Mouse (Mus musculus) thymus, adult 18-20 months (tissue): ENCODE results near the gene Ppm1a.
"Not testable (repeated sequence)": the region's sequence is repeated elsewhere in the genome, so short reads cannot be mapped to it uniquely, and the experiment has no call there.

Source experiments
- DNase-seq, 2 experiments: peaks; one replicate each; pipeline ENCODE4 v3.0.0; 2022; ENCODE audit warnings: mixed read lengths in 2 of 2

Gene Ppm1a

DNA sequence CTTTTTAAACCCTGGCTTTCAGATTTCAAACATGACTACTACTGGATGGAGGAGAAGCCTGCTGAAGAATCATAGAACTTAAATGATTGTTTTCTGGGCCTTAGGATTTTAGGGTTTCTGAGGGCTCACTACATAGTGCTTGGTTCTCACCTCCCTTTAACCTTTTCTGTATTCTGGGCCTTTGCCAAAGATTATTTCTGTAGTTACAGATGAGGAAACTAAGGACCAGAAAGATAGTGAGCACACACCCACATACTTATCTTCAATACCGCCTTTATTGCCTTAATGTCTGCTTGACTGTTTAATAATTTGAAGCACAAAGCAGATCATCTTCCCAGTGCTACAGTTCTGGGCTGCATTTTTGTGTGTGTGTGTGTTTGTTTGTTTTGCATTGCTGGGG lies 5.2 kb downstream of the Ppm1a start:
- no peak for DNase-seq

DNA sequence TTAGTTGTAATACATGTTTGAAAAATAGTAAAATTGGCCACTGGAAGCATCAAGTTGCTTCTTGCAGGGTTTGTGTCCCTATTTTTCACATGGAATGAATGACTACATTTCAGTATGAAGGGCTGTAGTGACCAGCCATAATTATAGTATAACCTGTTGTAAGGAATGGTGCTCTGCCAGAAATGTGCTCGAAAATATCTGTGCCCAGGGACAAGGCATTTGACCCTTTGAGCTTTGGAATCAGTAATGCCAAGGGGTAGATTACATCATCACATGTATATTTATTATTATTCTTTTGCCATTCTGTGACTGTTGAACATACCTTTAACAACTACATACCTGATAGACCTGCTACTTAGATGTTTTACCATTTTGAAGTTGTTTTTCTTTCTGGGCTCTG lies 5.9 kb downstream of the Ppm1a start:
- DNase-seq, result no peak

DNA sequence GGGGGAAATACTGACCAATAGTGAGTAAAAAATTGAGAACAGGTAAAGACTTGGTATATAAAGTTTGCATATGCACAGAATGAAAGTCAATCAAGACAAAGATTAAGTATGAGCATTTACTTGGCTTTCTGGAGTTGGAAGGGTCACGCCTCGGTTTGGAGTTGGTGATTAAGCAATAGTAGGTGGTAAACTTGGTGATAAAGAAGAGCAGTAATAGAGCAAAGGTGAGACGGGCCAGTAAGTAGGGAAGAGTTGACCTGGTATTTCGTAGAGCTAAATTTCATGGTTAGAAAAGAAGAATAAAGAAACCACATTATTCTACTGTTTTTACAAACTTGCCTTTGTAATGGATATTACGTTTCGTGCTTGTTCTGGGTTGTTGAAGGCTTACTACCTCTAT lies 10.6 kb downstream of the Ppm1a start:
- DNase-seq, result no peak

DNA sequence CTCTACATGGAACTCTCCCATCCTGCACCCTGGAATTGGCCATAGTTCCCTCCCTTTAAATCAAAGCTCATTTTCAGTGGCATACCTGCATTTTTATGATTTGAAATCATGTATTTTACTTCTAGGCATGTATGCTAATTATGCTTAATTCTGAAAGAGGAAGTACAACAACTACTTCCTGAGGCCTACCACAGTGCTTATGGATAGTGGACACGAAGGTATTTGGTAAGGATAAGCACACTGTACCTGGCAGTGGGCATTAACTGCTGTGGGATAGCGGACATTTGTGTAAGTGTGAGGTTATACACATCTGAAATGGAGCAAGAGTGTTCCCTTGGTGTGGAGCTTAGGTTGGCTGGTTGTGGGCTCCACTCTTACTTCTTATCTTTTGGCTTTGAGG lies 11.0 kb downstream of the Ppm1a start:
- DNase-seq, result no peak

DNA sequence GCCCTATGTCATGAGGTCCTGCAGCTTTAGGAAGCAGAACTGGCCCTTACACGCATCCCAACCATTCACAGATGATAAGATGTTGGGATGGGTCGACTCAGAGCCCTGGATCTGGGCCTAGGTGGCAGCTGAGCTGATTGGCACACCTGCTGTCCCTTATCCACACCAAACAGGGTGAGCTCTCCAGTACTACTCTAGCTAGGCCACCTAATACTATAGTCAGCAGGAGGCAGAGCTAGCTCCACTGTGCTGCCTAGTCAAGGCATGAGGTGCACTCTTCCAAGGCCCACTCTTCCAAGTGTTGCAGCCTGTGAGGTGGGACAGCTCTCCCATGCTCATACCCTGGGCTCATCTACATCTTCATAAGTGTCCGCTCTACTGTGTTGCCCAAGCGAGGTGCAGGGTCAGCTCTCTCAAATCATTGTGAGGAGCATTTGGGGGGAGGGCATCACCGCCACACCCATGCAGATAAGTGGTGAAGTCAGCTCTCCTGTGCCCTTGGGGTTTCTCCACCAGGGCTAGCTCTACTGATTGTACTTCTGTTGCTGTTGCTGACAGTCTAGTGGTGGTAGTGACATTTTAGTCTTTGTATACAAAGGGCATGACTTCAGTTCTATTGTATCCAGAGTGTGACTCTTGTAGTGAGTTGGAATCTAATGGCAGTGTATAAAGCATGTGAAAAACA lies 12.4 kb downstream of the Ppm1a start:
- no peak for DNase-seq

DNA sequence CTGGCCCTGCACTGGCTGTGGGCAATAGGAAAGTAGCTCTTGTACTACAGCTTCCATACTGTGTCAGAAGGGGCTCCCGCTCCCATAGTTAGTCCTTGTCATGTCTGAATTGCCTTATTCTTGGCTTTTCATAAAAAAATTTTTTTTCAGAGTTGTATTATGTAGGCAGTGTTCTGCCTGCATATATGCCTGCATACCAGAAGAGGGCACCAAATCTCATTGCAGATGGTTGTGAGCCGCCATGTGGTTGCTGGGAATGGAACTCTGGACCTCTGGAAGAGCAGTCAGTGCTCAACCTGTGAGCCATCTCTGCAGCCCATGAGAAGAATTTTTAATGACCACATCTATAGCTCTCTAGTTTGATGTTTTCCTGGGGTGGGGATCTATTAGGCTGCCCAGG lies 13.9 kb downstream of the Ppm1a start:
- no peak for DNase-seq

DNA sequence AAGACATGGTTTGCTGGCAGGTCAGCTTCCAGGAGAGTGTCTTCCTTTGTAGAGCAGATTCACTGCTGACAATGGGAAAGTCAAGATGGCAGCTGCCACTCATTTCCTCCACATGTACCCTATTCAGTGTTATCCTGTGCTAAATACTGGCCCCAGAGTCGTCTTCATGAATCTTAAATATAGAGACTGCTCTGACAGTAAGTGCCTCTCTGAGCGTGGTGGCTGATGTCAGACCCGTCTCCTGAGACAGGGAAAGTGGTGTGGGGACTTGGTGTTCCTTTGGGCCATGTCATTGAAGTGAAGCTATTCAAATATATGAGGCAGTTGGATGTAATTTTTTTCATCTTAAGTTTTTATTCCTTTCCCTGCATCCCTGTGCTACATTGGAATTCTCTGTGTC lies 14.5 kb downstream of the Ppm1a start:
- no peak for DNase-seq

DNA sequence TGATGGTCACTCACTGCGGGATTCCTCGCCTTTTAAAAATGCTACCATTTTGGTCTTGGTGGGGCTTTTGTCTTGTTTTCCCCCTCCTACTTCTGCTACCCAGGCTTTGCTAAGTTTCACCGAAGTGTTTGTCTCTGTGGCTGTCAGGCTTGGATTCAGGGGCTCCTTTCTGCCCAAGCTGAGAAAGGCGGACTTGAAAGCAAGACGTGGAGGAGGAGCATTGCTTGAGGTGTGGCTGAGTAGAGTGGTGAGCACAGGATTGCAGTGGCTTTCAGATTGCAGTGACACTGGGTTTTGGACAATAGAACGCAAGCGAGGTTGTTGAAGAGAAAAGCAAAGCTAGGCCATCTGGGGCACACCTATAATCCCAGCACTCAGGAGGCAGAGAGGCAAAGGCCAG lies 16.7 kb downstream of the Ppm1a start:
- no peak for DNase-seq

DNA sequence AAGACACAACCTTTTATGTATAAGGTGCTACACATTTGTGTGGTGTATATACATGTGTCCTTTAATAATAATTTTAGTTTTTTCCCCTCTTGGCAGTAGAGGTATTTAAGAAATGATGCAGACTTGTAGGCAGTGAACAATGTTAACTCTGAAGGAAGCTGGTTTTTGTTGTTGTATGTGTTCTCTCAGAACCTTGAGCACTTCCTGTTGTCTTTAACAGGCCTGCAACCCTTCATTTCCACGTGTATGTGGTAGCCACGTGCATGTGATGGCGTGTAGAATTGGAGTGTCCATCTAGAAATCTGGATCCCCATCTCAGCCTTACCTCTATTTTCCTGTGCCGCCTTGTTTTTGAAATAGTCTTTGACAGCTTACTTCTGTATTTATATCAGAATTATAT lies 20.0 kb downstream of the Ppm1a start:
- no peak for DNase-seq

DNA sequence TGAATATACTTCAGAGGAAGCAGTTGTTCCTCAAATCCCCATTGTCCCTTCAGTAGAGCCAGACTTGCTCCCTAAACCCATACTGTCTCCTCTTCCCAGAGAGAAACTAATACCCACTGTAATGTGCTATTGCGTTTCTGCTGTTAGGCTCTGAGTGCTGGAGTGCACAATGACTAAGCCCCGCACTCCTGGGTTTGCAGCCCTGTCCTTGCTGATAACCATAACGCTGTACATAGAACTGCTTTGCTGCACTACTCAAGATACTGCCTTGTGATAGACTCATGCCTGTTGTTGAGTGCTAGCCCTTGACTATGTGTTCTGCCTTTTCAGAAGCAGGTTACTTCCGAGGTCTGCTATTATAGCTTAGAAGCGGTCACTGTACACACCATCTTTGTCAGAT lies 22.9 kb downstream of the Ppm1a start:
- no peak for DNase-seq

DNA sequence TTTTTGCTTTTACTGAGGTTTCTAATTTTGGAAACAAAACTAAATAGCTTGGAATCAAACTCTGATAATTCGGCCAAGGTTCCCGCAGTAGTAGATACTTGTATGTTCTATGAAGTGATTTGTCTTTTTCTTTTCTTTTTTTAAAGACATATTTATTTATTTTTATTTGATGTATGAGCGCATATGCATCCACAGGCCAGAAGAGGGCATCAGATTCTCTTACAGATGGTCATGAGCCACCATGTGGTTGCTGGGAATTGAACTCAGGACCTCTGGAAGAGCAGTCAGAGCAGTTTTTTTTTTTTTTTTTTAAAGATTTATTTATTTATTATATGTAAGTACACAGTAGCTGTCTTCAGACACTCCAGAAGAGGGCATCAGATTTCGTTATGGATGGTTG lies 25.5 kb downstream of the Ppm1a start:
- DNase-seq, result not testable (repeated sequence)

DNA sequence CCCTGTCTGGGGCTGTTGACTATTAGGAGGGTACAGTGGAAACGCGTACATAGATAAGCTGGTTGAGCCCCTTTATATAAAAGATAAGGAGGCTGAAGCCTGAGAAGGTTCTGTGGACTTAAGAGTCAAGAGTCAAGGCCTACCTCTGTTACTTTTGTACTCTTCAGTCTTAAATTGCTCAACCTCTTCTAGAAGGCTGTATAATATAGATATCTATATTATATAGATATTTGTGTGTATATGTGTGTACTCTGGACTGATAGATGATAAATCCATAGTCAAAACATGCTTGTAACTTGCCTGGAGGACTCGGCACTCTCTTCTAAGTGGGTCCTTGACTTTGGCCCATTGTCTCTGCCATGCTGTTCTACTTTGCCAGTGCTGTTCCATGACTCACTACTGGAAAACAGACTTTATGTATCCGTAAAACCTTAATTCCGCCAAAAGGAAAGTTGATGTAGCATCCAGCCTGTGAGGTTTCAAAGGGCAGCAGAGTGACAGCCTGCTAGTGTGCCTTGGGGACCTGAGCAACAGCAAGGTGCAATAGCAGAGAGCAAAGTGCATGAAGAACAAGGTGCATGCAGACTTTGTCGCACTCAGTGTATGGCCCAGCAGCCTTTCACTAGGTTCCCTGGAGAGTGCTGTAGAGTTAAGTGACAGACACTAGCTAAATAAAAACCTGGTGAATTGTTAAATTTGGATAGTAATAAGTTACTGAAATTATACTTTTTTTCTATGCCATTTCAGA lies 28.1 kb downstream of the Ppm1a start:
- DNase-seq, result no peak

DNA sequence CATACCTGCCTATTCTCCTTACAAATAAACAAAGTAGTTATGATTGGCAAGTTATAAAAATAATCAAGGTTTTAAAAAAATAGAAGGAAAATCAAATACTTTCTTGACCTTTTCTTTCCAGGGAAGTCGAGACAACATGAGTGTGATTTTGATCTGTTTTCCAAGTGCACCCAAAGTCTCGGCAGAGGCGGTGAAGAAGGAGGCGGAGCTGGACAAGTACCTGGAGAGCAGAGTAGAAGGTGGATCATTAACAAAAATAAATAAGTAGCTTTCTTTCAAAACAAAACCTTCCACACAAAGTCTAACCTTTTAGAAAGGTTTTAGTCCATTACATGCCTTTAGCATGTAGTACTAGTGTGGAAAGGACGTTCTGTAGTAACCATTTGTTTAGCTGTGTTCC lies 29.3 kb downstream of the Ppm1a start:
- DNase-seq, result no peak

DNA sequence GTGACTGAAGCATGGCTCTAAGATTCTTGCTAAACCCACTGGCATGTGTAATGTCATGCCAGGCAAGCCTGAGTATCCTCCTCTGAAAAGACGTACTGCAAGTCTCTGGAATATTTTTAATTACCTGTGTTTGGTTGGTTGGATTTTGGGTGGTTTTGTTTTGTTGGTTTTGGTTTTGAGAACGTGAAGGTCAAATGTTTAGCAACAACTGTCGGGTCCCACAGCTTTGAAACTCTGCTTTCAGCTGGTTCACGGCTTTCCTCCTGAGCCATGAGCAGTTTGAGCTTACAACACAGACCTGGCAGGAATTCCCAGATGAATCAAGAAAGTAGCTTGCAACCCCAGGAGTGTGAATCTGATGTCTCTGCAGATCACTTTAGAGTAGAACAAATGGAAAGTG lies 29.7 kb downstream of the Ppm1a start:
- no peak for DNase-seq

DNA sequence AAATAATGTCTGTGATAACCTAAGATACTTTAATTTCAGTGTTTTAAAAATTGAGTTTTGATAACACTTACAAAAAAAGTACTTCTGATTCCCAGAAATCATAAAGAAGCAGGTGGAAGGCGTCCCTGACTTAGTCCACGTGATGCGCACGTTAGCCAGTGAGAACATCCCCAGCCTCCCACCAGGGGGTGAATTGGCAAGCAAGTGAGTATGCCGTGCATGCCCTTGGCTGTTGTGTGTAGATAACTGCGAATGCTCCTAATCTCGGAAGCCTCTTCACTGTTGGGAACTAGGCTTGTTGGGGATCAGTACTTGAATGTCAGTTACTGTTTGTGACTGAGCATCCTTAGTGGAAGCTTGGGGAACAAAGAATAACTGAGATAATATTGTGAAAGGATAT lies 33.3 kb downstream of the Ppm1a start:
- no peak for DNase-seq

DNA sequence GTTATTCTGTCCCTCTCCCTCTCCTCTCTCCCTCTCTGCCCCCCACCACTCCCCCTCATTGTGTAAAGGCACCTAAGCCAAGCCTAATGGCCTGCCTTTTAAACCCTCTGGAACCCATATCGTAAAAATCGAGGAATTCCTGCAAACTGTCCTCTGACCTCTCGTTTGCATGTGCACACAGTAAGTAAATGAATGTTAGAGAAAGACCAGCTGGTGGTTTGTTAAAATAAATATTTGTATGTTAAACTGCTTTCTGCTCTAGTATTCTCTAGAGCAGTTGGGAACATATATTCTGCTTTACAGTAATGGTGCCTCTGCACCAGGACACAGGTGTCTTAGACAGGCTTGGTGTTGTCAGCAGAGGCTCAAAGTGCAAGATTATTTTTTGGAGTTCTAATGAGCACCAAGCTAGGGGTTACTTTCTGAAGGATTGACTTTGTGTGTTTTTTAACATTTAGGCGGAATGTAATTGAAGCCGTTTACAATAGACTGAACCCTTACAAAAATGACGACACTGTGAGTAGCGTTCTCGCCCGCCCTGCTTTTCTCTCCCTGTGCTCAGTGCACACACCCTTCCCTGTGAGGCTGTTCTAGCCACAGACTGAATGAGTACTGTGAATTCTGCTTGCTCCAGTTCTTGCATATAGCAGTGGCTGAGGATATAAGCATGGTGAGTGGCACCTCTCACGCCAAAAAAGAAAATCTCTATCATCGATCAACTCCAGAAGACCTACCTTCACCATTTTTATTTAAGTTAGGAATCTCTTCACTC lies 35.3 kb downstream of the Ppm1a start:
- DNase-seq, result no peak

DNA sequence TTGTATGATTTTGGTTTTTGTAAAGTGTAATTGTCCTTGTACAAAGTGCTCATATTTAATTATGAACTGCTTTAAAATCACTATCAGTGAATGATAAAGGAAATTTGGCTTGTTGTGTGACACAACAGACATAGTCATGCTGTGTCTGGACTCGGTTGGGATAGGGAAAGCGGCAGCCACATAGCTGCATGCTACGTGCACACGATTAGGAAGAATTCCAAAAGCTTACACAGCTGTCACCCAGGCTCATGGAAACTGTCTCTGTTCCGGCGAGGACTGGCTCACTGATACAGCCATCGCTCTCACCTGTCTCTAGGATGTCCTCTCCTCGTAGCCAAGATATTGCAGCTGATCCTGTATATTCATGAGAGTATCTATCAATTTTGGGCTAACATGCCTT lies 36.7 kb downstream of the Ppm1a start:
- no peak for DNase-seq

DNA sequence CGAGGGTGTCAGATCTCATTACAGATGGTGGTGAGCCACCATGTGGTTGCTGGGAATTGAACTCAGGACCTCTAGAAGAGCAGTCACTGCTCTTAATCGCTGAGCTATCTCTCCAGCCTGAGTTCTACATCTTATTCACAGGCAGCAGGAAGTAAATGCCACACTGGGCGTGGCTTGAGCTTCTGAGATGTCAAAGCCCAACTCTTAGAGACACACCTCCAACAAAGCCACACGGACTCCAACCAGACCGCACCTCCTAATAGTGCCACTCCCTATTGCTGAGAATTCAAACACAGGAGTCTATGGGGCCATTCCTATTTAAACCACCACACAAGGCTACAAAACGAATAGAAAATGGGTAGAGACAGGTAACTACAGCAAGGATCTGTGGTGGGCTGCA lies 52.5 kb downstream of the Ppm1a start:
- DNase-seq, result no peak

DNA sequence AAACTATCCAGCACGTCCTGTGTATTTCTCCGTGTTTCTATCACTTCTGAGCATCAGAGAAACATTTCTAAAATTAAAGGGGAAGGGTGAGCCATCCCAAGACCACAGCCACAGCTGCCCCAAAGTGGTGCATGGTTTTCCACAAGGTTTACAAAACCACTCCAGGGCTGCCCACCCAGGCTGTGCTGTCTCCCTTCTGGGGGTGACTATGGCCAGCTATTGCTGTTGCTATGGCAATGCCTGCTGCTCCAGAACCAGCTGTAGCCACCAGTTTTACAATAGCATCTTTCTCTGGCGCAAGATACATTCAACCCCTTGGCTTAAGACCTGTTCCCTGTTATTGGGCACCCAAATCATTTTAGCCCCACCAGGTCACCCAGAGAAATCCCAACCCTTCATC lies 54.3 kb downstream of the Ppm1a start:
- no peak for DNase-seq

DNA sequence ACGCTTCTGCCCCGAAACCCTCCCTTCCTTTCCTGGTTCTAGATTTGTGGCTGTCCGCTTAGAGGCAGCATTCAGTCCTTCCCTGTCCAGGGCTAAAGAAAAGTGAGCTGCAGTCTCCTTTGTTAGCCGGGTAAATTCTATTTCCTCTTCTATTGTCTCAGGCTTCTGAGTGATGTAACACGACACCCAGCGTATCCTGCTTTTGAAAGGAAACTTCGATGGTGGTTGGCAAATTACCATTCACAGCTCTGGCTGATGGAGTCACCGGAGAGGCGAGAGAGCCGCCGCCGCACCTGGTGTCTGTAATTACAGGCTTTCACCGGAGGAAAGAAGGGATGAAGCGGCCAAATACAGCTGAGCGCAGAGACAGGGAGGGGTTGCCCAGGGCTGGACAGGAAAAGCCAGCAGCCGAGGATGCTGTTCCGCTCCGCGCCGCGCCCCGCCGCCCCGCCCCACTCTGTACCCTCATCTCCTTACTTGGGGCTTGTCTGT lies 63.7 kb downstream of the Ppm1a start:
- DNase-seq, result peak; percentile 33

DNA sequence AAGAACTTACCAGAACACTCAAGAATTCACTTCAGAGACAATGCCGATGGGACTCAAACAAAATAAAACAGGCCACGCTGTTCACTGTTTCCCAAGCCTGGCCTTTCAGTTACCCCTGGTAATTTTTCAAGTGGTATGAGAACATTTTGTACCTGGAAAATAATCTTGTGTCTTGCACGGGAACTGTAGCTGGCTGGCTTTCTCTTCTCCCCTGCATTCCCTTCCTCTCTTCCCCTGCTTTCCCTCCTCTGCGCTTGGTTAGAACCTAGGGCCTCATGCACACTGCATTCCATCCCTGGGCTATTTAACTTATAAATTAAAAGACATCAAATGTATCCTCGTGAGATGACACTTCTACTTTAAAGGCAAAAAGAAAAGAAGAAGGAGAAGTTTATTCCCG lies 64.3 kb downstream of the Ppm1a start:
- no peak for DNase-seq

DNA sequence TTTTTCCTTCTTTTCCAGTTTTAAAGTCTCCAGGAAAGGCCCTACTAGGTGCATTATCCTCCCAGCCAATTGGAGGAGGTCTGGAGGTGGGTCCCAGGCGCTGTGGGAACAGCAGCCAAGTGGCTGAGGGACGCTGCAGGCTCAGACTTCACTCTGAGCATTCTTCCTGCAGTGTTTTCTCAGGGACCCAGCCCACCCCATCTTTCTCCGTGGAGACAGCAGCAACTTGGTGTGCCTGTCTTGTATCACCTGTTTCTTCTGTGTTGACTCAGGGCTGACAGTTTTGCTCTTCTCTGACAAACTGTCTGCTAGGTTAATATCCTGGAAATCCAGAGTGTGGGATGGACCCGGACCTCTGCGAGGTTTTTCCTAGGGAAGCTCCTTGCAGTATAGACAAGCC lies 68.4 kb downstream of the Ppm1a start:
- DNase-seq, result no peak

DNA sequence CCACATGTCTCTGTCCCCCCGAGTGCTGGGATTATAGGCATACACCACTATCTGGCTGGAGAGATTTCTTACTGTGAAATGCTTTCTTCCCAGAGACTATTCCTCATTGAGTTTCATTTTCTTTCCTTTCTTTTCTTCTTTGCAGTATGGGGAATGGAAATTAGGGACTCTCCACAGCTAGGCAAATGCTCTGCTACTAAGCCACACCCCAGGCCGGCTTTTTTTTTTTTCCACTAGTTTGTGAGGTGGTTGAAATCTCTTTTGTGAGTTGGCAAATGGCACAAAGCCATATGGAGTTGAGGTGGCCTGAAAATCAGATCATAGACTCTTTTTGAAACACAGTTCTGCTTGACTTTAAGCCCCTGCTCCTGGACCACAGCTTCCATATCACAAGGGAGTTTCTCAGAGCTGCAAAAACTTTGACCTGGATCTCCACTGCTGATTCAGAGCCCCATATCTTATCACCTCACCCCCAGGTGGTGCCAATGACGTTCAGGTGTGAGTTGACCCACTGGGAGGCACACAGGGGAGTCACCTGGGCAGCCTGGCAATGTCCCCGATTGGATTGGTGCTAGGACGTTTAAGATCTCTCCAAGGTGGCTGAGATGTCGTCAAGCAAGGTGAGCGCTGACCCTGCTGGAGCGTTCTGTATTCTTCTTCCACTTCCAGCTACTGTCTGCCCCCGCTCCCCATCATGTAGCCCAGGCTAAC lies 71.7 kb downstream of the Ppm1a start:
- DNase-seq, result no peak
